Mouse (Mus musculus) lung, postnatal 0 days (tissue): ENCODE results near the gene Il10rb. TPM values are rescaled to one million over a fixed set of nuclear protein-coding genes. Genes with fewer than 3 reads are reported as not detected.

ENCODE experiments used
- ATAC-seq: fragments of 200-750 bp; cut with Nextera tagmentation; 2 replicates; pipeline ENCODE4 v1.8.0; 2017; ENCODE audit warnings: moderate library complexity
- DNase-seq: peaks from one replicate; pipeline ENCODE4 v3.0.0-alpha.2; 2016; ENCODE audit warnings: low spot score
- H3K27ac ChIP-seq: fragments of 300-500 bp; sonication (generic); 2 replicates; pipeline ENCODE4 v1.5.1; 2014; ENCODE audit warnings: antibody characterized with exemption, mild to moderate bottlenecking, low read length, mixed read lengths
- H3K27me3 ChIP-seq: fragments of 300-500 bp; sonication (generic); replicated peaks from 2 replicates; pipeline ENCODE4 v1.6.1; 2014; ENCODE audit warnings: low read length, mixed read lengths; ENCODE audit not compliant: insufficient read depth
- H3K36me3 ChIP-seq: fragments of 300-500 bp; sonication (generic); 2 replicates; pipeline ENCODE4 v1.6.1; 2014; ENCODE audit warnings: low read length, mixed read lengths; ENCODE audit not compliant: insufficient read depth
- H3K4me1 ChIP-seq: fragments of 300-500 bp; sonication (generic); 2 replicates; pipeline ENCODE4 v1.6.1; 2014; ENCODE audit warnings: antibody characterized with exemption, low read depth, low read length, mixed read lengths; ENCODE audit not compliant: insufficient read depth
- H3K4me2 ChIP-seq: fragments of 300-500 bp; sonication (generic); replicated peaks from 2 replicates; pipeline ENCODE4 v1.6.1; 2014; ENCODE audit warnings: low read depth, mild to moderate bottlenecking, low read length, moderate library complexity, mixed read lengths
- H3K4me3 ChIP-seq: fragments of 300-500 bp; sonication (generic); 2 replicates; pipeline ENCODE4 v1.5.1; 2014; ENCODE audit warnings: low read depth, low read length
- H3K9ac ChIP-seq: fragments of 300-500 bp; sonication (generic); replicated peaks from 2 replicates; pipeline ENCODE4 v1.6.1; 2014; ENCODE audit warnings: low read depth, mild to moderate bottlenecking
- H3K9me3 ChIP-seq: fragments of 300-500 bp; sonication (generic); 2 replicates; pipeline ENCODE4 v1.6.1; 2016; ENCODE audit warnings: low read length, mixed read lengths
- CTCF ChIP-seq: IDR thresholded peaks from 2 replicates; pipeline ENCODE4 v1.5.1; 2016; ENCODE audit warnings: antibody characterized with exemption, mild to moderate bottlenecking
- EP300 ChIP-seq: IDR thresholded peaks from 2 replicates; pipeline ENCODE4 v1.6.1; 2016; ENCODE audit warnings: antibody characterized with exemption, mild to moderate bottlenecking, control low read depth
- WGBS: fragments of 180-500 bp; shearing (Covaris S2); extraction: QIAGEN DNeasy Blood & Tissue Kit; methylation state at CpG from one replicate; pipeline ENCODE4 v1.1.7; 2014; 5-methylcytosine and 5-hydroxymethylcytosine counted together
- polyA plus RNA-seq: library from polyadenylated mRNA; unstranded; fragments of >200 nt; fragmentation: Nextera tagmentation; extraction: Ambion mirVana; gene quantifications from 2 replicates; pipeline ENCODE4 v1.2.1, GENCODE M21; 2015

The Il10rb gene
- polyA plus RNA-seq, 1 experiment from 2014 or later = 90.5 TPM

DNA sequence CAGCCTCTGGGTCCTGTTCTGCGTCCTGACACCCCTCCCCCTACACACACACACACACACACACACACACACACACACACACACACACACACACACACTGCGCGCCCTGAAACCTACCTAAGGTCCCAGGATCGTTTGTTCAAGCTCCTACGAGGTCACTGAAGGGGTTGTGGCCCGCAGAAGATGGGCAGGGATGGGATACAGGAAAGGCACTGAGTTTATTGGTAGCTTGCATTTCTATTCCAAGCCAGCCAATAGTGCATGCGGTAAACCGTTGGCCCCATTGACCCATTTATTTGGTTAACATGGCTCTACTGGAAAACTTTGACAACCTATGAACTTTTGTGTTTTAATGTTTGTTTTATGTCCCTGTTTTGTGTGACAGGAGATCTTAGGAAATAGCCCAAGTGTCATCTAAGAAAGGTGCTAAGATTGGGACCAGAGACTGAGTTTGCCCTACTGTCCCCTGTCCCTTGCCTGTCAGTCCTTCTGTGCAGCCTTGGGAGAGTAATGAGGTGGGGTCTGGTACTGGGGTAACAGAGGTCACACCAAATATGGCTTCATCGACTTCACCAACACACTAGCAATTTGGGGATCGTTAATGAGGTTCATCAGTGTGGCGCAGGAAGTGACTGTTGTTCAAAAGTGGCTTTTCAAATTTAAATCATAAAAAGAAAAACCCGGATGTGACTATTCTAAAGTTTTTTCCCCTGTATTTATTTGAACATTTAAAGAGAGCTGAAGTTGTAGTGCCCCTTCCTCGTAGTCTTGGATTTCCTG, 32.3 kb upstream of the Il10rb start:
- no peaks in the 10 kb centered on the region for H3K9me3 ChIP-seq
- H3K27me3 ChIP-seq = no peaks in the 10 kb centered on the region
- H3K4me2 ChIP-seq = peak overlapping the region; percentile 73
- no peak for DNase-seq
- peak overlapping the region; percentile 92 for H3K9ac ChIP-seq
- 18% methylated on average over 13 of the region's 13 CpGs for WGBS
- H3K27ac ChIP-seq = peak overlapping the region; percentile 98
- no peaks in the 10 kb centered on the region for H3K36me3 ChIP-seq
- H3K4me1 ChIP-seq = peaks cover 13% of the 10 kb centered on the region; the same call in 1 of the 2 replicates
- TF ChIP-seq EP300 (no peak), CTCF (no peak)
- H3K4me3 ChIP-seq = peak overlapping the region; percentile 96
- ATAC-seq = no peak

DNA sequence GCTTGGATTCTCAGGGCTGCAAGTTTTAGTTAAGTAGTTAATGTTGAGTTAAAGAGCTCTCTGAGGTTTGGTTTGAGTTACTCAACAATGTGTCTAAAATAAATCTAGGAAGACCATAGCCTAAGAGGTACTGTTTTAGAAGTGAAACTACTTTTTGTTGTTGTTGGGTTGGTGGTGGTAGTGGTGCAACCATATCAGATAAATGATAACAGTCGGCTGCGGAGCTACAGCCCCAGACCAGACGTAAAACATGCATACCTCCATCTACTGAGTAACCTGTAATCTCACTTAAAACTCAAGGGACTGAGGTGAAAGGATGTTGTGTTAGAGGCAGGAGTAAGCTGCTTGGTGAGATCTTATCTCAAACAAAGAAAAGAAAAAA, 31.7 kb upstream of the Il10rb start:
- Histone ChIP-seq H3K27me3 (no peaks in the 10 kb centered on the region), H3K4me2 (peak overlapping the region; percentile 73), H3K27ac (peak overlapping the region; percentile 98; the same call in 1 of the 2 replicates), H3K4me1 (peaks cover 19% of the 10 kb centered on the region; the same call in 1 of the 2 replicates), H3K36me3 (no peaks in the 10 kb centered on the region), H3K9ac (0 out of 2 replicates have a peak overlapping the region, but pooled peaks have one; percentile 92), H3K9me3 (no peaks in the 10 kb centered on the region), H3K4me3 (peak overlapping the region; percentile 96; the same call in 1 of the 2 replicates)
- ATAC-seq (no peak), DNase-seq (no peak)
- no peak for TF ChIP-seq EP300
- TF ChIP-seq CTCF = no peak
- WGBS = 54% methylated on average over 3 of the region's 3 CpGs

DNA sequence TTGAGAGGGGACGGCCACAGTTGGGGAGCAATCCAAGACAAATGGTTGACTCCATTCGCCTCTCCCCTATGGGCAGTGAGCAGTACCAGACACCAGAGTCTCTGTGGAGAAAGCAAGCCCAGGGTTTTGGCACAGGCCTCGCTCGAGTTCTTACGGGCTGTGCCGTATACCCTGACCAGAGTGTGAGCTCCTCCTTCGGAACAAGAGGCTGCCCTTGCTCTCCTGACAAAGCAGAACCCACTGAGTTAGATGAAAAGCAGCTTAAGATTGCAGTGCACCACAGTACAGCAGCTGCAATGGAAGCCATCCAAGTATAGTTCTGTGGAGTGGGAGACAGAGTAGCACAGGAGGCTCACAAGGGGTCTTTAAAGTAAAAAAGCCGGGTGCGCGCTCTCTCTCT, 29.3 kb upstream of the Il10rb start:
- no peak overlapping the region for H3K4me3 ChIP-seq
- DNase-seq (peak; percentile 56), ATAC-seq (no peak)
- no peak overlapping the region for H3K4me2 ChIP-seq
- no peaks in the 10 kb centered on the region for H3K9me3 ChIP-seq
- H3K27me3 ChIP-seq = no peaks in the 10 kb centered on the region
- peak overlapping the region; percentile 23; the same call in 1 of the 2 replicates for H3K27ac ChIP-seq
- 82% methylated on average over 10 of the region's 10 CpGs for WGBS
- no peak overlapping the region for H3K9ac ChIP-seq
- H3K4me1 ChIP-seq = peaks cover 21% of the 10 kb centered on the region; the same call in 1 of the 2 replicates
- TF ChIP-seq EP300 = no peak
- no peak for TF ChIP-seq CTCF
- H3K36me3 ChIP-seq = no peaks in the 10 kb centered on the region

DNA sequence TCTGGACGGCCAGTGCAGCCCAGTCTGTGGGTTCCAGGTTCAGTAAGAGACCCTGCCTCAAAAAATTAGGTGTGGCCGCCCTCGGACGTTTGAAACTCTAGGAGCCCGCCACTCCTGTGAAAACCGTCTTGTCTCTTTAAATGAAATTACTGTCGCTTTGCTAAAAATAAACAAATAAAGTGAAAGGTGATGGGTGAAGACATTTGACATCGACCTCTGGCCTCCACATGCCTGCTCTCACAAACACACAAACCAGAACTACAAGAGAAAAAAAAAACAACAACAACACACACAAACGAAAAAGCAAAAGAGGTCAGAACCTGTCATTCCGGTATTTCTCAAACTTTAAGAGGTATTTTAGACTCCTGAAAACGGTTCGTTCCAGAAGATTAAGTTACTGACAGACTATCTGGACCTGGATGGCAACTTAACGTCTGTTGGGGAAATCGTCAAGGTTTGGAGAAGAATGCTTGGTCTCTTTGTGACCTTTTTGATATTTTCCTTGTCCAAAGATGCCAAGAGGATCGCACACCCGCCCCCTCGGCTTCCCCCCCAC, 27.5 kb upstream of the Il10rb start:
- H3K9me3 ChIP-seq = no peaks in the 10 kb centered on the region
- no peaks in the 10 kb centered on the region for H3K27me3 ChIP-seq
- H3K9ac ChIP-seq = no peak overlapping the region
- peak overlapping the region; percentile 48 for H3K4me2 ChIP-seq
- no peak for ATAC-seq
- peaks cover 21% of the 10 kb centered on the region; the same call in 1 of the 2 replicates for H3K4me1 ChIP-seq
- no peak overlapping the region for H3K4me3 ChIP-seq
- DNase-seq = no peak
- H3K36me3 ChIP-seq = no peaks in the 10 kb centered on the region
- no peak for TF ChIP-seq CTCF
- TF ChIP-seq EP300 = no peak
- H3K27ac ChIP-seq = peak overlapping the region; percentile 55
- WGBS = 35% methylated on average over 17 of the region's 17 CpGs

DNA sequence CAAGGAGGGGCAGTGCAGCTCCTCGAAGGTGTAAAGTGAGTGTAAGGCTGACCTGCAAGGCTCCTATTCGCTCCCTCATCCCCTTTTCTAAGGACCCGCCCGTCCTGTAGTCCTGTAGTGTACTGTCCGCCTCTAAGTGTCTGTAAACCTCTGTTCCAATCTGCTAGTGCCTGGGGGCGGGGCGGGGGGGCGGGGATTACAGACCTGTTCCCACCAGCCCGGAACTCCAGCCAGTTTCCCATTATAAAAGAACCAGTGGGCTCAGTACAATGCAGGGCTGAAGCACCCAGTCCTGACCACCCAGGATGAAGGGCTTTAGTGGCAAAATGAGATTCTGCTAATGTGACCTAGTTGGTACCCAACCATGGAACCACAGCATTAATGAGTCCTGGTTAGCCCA, 27.0 kb upstream of the Il10rb start:
- peak overlapping the region; percentile 48 for H3K4me2 ChIP-seq
- no peaks in the 10 kb centered on the region for H3K9me3 ChIP-seq
- 20% methylated on average over 9 of the region's 9 CpGs for WGBS
- peak; percentile 66 for ATAC-seq
- no peaks in the 10 kb centered on the region for H3K27me3 ChIP-seq
- H3K36me3 ChIP-seq = no peaks in the 10 kb centered on the region
- no peak overlapping the region for H3K4me3 ChIP-seq
- peak overlapping the region; percentile 55 for H3K27ac ChIP-seq
- no peak overlapping the region for H3K9ac ChIP-seq
- TF ChIP-seq CTCF (no peak), EP300 (no peak)
- peaks cover 21% of the 10 kb centered on the region for H3K4me1 ChIP-seq
- peak; percentile 49 for DNase-seq

DNA sequence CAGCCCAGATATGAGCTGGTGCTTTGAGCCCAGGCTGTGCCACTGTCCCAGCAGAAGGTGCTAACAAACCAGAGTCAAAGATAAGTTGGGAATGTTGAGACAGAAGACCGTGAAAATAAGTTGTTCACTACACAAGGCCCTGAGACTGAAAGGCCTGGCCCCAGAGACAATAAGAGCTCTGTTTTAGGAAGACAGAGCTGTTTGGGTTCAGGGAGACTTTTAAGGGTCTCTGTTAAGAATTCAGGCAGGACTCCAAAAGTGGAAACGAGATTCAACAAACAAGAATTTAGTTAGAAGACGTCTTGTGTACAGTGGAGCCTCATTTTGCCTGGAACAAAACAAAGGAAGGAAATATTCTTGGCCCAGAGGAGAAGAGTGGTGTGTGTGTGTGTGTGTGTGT, 26.6 kb upstream of the Il10rb start:
- peak; percentile 32; the same call in 1 of the 2 replicates for ATAC-seq

More for the DNA sequence above, 26.6 kb upstream of the Il10rb start:
- peak; percentile 36 for DNase-seq
- H3K27ac ChIP-seq = peak overlapping the region; percentile 55
- H3K4me3 ChIP-seq = no peak overlapping the region
- 9% methylated on average over 3 of the region's 3 CpGs for WGBS
- no peaks in the 10 kb centered on the region for H3K36me3 ChIP-seq
- no peaks in the 10 kb centered on the region for H3K9me3 ChIP-seq
- TF ChIP-seq EP300 = no peak
- no peak for TF ChIP-seq CTCF
- no peak overlapping the region for H3K9ac ChIP-seq
- H3K4me2 ChIP-seq = peak overlapping the region; percentile 48; the same call in 1 of the 2 replicates
- H3K4me1 ChIP-seq = peaks cover 21% of the 10 kb centered on the region
- no peaks in the 10 kb centered on the region for H3K27me3 ChIP-seq
